Mouse (Mus musculus) heart, embryonic 16.5 days (tissue): ENCODE measurements around the gene Nbea. TPM values are rescaled to one million over a fixed set of nuclear protein-coding genes. Genes with fewer than 3 reads are reported as not detected.
"Not testable (repeated sequence)": the region's sequence is repeated elsewhere in the genome, so short reads cannot be mapped to it uniquely, and the experiment has no call there.

Source experiments
- ATAC-seq: fragments of 200-750 bp; cut with Nextera tagmentation; replicated peaks from 2 replicates; pipeline ENCODE4 v1.8.0; 2017; ENCODE audit warnings: moderate number of reproducible peaks; ENCODE audit not compliant: insufficient read depth, low FRiP score; ENCODE audit errors: extremely low read depth
- H3K27ac ChIP-seq: fragments of 300-500 bp; sonication (generic); 2 replicates; pipeline ENCODE4 v1.5.1; 2014; ENCODE audit warnings: mild to moderate bottlenecking, low read length, control low read depth, moderate library complexity
- H3K27me3 ChIP-seq: fragments of 300-500 bp; sonication (generic); 2 replicates; pipeline ENCODE4 v1.6.1; 2014; ENCODE audit warnings: low read length, mixed read lengths; ENCODE audit not compliant: control insufficient read depth, insufficient read depth
- H3K36me3 ChIP-seq: fragments of 300-500 bp; sonication (generic); 2 replicates; pipeline ENCODE4 v1.6.1; 2014; ENCODE audit not compliant: control insufficient read depth, insufficient read depth
- H3K4me1 ChIP-seq: fragments of 300-500 bp; sonication (generic); 2 replicates; pipeline ENCODE4 v1.6.1; 2014; ENCODE audit warnings: low read length, mixed read lengths; ENCODE audit not compliant: control insufficient read depth, insufficient read depth
- H3K4me2 ChIP-seq: fragments of 300-500 bp; sonication (generic); 2 replicates; pipeline ENCODE4 v1.6.1; 2014; ENCODE audit warnings: low read depth, mild to moderate bottlenecking, control low read depth, low read length
- H3K4me3 ChIP-seq: fragments of 300-500 bp; sonication (generic); 2 replicates; pipeline ENCODE4 v1.5.1; 2014; ENCODE audit warnings: mild to moderate bottlenecking, control low read depth, low read length
- H3K9ac ChIP-seq: fragments of 300-500 bp; sonication (generic); 2 replicates; pipeline ENCODE4 v1.6.1; 2014; ENCODE audit warnings: low read length, control low read depth
- H3K9me3 ChIP-seq: fragments of 300-500 bp; sonication (generic); replicated peaks from 2 replicates; pipeline ENCODE4 v1.6.1; 2016; ENCODE audit warnings: low read length; ENCODE audit not compliant: control insufficient read depth
- WGBS: fragments of 180-500 bp; shearing (Covaris S2); extraction: QIAGEN DNeasy Blood & Tissue Kit; methylation state at CpG from one replicate; pipeline ENCODE4 v1.1.7; 2014; 5-methylcytosine and 5-hydroxymethylcytosine counted together
- polyA plus RNA-seq: library from polyadenylated mRNA; unstranded; fragments of >200 nt; fragmentation: Nextera tagmentation; extraction: Ambion mirVana; gene quantifications from 2 replicates; pipeline ENCODE4 v1.2.1, GENCODE M21; 2015

The Nbea gene
- polyA plus RNA-seq, 1 experiment from 2014 or later: 7.0 TPM

DNA sequence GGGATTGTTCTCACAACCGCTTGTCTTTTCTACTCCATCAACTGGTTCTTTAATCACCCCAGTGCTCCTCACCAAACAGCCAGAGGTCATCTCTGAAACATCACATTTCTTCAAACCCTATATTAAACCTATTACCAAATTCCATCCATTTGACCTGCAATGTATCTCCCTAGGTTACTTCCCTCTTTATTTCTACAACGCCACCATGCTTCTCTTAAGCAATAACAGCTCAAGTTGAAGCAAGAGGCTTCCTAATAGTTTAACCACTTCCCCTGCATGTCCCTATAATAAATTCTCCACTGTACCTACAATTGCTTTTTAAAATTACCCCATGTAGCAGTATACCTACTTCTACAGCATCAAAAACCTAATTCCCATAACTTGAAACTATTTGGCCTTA, 205.1 kb downstream of the Nbea start:
- H3K4me2 ChIP-seq: no peak overlapping the region
- H3K9me3 ChIP-seq: no peaks in the 10 kb centered on the region
- no peaks in the 10 kb centered on the region for H3K27me3 ChIP-seq
- H3K4me3 ChIP-seq: no peak overlapping the region
- no peaks in the 10 kb centered on the region for H3K4me1 ChIP-seq
- no peak overlapping the region for H3K27ac ChIP-seq
- WGBS: 95% methylated on average over 2 of the region's 2 CpGs
- ATAC-seq: no peak
- peaks cover 7% of the 10 kb centered on the region; the same call in 1 of the 2 replicates for H3K36me3 ChIP-seq
- H3K9ac ChIP-seq: no peak overlapping the region

DNA sequence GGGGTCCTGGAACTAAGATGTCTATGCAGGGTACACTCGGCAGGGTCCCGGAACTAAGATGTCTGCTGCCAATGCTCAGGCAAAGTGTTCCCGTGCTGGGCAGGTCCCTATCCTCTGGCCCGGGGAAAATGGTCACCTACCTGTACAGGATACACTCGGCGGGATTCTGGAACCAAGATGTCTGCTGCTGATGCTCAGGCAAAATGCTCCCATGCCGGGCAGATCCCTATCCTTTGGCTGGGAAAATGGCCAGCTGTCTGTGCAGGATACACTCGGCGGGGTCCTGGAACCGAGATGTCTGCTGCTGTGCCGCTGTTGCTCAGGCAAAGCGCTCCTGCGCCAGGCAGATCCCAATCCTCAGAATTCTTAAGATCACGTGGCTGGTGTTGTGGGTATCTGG, 206.5 kb downstream of the Nbea start:
- H3K9ac ChIP-seq, ATAC-seq, H3K4me3 ChIP-seq, H3K4me2 ChIP-seq, H3K36me3 ChIP-seq, H3K9me3 ChIP-seq, H3K27me3 ChIP-seq, H3K27ac ChIP-seq, H3K4me1 ChIP-seq: not testable (repeated sequence)
- WGBS: 96% methylated on average over 14 of the region's 14 CpGs

DNA sequence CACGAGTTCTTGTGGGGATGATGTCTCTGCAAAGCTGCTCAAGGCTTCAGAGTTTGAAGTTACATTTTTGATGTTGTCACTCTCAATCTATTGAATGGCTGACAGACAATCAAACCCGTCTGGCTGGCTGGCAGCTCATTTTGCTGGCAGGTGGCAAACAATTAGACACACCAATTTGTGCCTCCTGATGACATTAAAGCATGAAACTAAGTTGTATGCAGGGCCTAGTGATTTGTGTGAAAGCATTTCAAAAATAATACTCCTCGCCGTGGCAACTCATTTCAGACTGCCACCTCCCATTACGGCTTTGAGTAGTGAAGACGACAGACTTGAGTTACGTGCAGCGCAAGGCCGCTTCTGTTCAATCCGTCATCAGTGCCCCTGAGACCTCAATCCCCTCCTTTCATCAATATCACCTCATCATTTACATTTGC, 217.8 kb downstream of the Nbea start:
- no peaks in the 10 kb centered on the region for H3K4me1 ChIP-seq
- no peak overlapping the region for H3K4me3 ChIP-seq
- 79% methylated on average over 10 of the region's 10 CpGs for WGBS
- H3K36me3 ChIP-seq: 0 out of 2 replicates have a peak, but pooled peaks cover 2% of the 10 kb centered on the region
- no peaks in the 10 kb centered on the region for H3K9me3 ChIP-seq
- H3K27me3 ChIP-seq: no peaks in the 10 kb centered on the region
- ATAC-seq: no peak
- no peak overlapping the region for H3K4me2 ChIP-seq
- H3K27ac ChIP-seq: no peak overlapping the region
- no peak overlapping the region for H3K9ac ChIP-seq

DNA sequence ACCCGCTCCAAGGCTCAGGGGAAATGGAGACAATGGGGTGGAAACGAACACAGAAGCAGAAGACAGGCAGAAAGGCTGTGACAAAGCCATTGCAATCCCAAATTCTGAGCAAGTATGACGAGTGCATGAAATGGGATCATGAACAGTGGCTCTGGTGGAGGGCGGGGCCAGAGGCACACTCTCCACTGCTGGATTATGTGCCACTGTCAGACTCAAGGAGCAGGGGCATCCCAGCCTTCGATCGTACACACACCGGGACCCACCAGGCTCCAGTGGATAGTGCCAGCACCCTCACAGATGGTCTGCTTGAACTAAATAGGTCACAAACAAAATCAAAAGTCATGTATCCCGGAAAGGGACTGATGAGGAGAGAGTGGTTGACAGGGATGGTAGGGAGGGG, 220.5 kb downstream of the Nbea start:
- Histone ChIP-seq H3K4me2 (no peak overlapping the region), H3K4me1 (no peaks in the 10 kb centered on the region), H3K36me3 (0 out of 2 replicates have a peak, but pooled peaks cover 2% of the 10 kb centered on the region), H3K27ac (no peak overlapping the region), H3K9me3 (no peaks in the 10 kb centered on the region), H3K27me3 (no peaks in the 10 kb centered on the region), H3K4me3 (no peak overlapping the region), H3K9ac (no peak overlapping the region)
- 85% methylated on average over 8 of the region's 8 CpGs for WGBS
- ATAC-seq: no peak

DNA sequence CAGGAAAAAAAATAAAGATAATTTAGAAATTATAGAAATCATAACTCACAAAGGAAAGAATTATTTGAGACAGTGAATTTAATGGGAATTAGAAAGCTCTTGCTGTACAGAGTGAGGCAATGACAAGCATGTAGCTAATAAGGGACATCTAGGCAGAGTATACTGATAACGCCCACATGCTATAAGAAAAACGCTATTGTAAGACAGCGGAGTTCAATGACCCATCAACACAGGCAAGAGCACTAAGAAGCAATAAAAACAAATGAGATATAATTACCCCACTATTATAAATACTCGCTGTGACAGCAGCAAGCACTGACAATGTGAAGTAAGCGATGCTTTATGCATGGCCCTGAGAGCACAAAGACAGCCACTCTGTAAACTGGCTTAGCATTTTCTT, 233.5 kb downstream of the Nbea start:
- H3K27me3 ChIP-seq: no peaks in the 10 kb centered on the region
- 83% methylated on average over 5 of the region's 5 CpGs for WGBS
- H3K4me1 ChIP-seq: no peaks in the 10 kb centered on the region
- no peak for ATAC-seq
- no peak overlapping the region for H3K4me2 ChIP-seq
- H3K9me3 ChIP-seq: no peaks in the 10 kb centered on the region
- H3K36me3 ChIP-seq: no peaks in the 10 kb centered on the region
- H3K9ac ChIP-seq: no peak overlapping the region
- no peak overlapping the region for H3K27ac ChIP-seq
- H3K4me3 ChIP-seq: no peak overlapping the region

DNA sequence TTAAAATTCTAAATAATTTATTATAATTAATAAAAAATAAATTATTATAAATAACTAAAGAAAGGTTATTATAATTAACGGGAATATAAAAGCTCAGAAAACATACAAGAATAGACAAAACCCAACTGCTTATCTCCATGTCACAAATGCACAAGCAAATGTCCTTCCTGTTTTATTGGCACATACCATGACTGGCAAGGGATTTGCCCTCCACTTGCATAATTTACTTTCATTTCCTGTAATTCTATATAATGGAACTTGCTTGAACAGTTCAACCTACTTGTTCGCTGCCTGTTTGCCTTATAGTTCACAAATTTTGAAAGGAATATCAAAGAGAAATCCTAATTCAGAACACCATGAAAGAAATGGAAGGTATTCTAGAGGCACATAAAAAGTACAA, 234.4 kb downstream of the Nbea start:
- ATAC-seq: no peak
- Histone ChIP-seq H3K36me3 (no peaks in the 10 kb centered on the region), H3K9me3 (no peaks in the 10 kb centered on the region), H3K4me2 (no peak overlapping the region), H3K4me3 (no peak overlapping the region), H3K27me3 (no peaks in the 10 kb centered on the region), H3K27ac (no peak overlapping the region), H3K9ac (no peak overlapping the region), H3K4me1 (no peaks in the 10 kb centered on the region)
- WGBS: 85% methylated on average over 2 of the region's 2 CpGs

DNA sequence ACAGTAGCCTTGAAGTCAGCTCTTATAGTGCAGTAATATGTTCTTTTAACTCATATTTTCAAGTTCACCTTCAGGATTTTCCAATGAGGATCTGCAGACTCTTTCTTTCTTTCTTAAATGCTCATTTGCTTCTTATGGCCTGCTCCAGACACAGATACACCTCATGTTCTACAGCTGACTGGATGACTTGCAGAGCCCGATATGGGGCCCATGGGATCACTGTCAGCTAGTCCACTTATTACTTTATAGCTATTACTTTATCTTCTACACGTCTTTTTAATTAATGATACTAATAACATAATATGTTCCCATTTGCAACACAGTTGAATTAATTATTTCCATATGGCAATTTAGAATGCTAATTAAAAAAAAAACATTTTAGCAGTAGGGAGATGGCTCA, 256.2 kb downstream of the Nbea start:
- Histone ChIP-seq H3K9me3 (no peaks in the 10 kb centered on the region), H3K9ac (no peak overlapping the region), H3K27me3 (no peaks in the 10 kb centered on the region), H3K4me1 (no peaks in the 10 kb centered on the region), H3K27ac (no peak overlapping the region), H3K4me2 (no peak overlapping the region), H3K4me3 (no peak overlapping the region), H3K36me3 (0 out of 2 replicates have a peak, but pooled peaks cover 5% of the 10 kb centered on the region)
- WGBS: 81% methylated on average over 2 of the region's 2 CpGs
- no peak for ATAC-seq

DNA sequence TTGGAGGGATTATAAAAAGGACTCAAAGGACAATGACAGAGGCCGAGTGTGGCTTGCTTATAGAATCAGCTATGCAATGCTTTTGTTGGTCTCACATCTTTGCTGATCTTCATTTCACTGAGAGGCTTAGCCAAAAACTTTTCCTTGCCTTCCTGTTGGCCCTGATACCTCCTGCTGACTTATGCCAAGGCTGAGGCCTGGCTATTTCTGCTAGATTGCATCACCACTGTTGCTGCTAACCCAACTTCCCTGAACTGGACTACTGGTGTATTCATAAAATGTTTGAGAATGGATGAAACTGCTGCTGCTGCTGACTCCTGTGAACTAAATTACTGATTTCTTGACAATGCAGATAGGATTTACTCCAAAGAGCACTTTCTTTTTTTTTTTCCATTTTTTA, 274.2 kb downstream of the Nbea start:
- Histone ChIP-seq H3K9me3 (no peaks in the 10 kb centered on the region), H3K9ac (no peak overlapping the region), H3K4me1 (no peaks in the 10 kb centered on the region), H3K4me2 (no peak overlapping the region), H3K27me3 (no peaks in the 10 kb centered on the region), H3K27ac (no peak overlapping the region), H3K4me3 (no peak overlapping the region), H3K36me3 (no peaks in the 10 kb centered on the region)
- ATAC-seq: no peak
- 81% methylated on average over 1 of the region's 1 CpGs for WGBS

DNA sequence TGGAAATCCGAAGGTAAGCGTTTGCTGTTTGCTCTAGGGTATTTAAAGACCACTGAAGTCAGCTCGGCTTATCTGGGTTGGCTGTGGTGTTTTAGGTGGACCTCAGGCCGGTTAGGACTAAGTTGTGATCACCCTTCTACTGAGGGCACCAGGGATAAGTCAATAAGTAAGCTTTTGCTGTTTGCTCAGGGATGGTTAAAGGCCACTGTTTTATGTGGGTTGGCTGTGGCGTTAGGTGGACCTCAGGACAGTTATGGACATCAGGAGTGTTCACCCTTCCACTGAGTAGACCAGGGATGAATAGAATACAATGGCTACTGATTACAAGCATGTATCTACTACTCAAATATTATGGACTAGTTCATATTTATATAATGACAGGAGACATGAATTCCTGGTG, 292.9 kb downstream of the Nbea start:
- ATAC-seq: no peak
- no peak overlapping the region for H3K4me2 ChIP-seq
- WGBS: 79% methylated on average over 5 of the region's 5 CpGs
- no peak overlapping the region for H3K27ac ChIP-seq
- H3K9me3 ChIP-seq: no peaks in the 10 kb centered on the region
- peaks cover 2% of the 10 kb centered on the region; the same call in 1 of the 2 replicates for H3K36me3 ChIP-seq
- H3K9ac ChIP-seq: no peak overlapping the region
- no peaks in the 10 kb centered on the region for H3K27me3 ChIP-seq
- no peaks in the 10 kb centered on the region for H3K4me1 ChIP-seq
- no peak overlapping the region for H3K4me3 ChIP-seq

DNA sequence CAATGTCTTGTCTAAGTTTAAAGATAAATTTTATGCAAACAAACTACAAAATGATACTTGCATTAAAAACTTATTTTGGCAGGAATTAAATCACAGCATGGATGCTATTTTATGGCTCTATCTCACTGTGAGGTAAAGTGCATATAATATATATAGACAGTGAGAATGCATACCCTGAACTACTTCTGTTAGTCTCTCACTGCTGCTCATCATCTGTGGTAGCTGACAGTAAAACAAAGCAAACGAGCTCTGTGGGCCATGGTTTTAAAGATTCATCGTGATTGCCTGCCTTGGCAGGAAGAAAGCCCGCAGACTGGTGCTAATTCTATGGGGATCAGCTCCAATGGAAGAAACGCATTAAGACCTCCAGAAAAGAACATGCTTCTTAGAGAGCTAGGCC, 294.3 kb downstream of the Nbea start:
- H3K9ac ChIP-seq: no peak overlapping the region
- no peak overlapping the region for H3K4me2 ChIP-seq
- H3K4me3 ChIP-seq: no peak overlapping the region
- H3K36me3 ChIP-seq: peaks cover 2% of the 10 kb centered on the region; the same call in 1 of the 2 replicates
- no peaks in the 10 kb centered on the region for H3K9me3 ChIP-seq
- 75% methylated on average over 4 of the region's 4 CpGs for WGBS
- H3K27ac ChIP-seq: no peak overlapping the region
- no peak for ATAC-seq
- H3K27me3 ChIP-seq: no peaks in the 10 kb centered on the region
- no peaks in the 10 kb centered on the region for H3K4me1 ChIP-seq
